Mouse (Mus musculus) urinary bladder, postnatal 4 days (tissue): Measurements from ENCODE around the gene Eef1akmt3.
A peak's percentile ranks its signal among the peaks of the same experiment; 100 is the strongest.
"Not testable (repeated sequence)": the region's sequence is repeated elsewhere in the genome, so short reads cannot be mapped to it uniquely, and the experiment has no call there.

Source experiments
- DNase-seq, 2 experiments: peaks; one replicate each; pipeline ENCODE4 v3.0.0; 2021 to 2022; ENCODE audit warnings: low spot score in 2 of 2

Eef1akmt3 gene

GRCm38 (mm10) chr10:127041274-127041766 is at the start of gene Eef1akmt3, which contains the start of gene Mettl1:
Gene Eef1akmt3, minus strand, starts transcription at chr10:127041513.
Gene Mettl1, plus strand, starts transcription at chr10:127041414.
- DNase-seq = peak in 1 of 2 experiments; percentile 38

DNA sequence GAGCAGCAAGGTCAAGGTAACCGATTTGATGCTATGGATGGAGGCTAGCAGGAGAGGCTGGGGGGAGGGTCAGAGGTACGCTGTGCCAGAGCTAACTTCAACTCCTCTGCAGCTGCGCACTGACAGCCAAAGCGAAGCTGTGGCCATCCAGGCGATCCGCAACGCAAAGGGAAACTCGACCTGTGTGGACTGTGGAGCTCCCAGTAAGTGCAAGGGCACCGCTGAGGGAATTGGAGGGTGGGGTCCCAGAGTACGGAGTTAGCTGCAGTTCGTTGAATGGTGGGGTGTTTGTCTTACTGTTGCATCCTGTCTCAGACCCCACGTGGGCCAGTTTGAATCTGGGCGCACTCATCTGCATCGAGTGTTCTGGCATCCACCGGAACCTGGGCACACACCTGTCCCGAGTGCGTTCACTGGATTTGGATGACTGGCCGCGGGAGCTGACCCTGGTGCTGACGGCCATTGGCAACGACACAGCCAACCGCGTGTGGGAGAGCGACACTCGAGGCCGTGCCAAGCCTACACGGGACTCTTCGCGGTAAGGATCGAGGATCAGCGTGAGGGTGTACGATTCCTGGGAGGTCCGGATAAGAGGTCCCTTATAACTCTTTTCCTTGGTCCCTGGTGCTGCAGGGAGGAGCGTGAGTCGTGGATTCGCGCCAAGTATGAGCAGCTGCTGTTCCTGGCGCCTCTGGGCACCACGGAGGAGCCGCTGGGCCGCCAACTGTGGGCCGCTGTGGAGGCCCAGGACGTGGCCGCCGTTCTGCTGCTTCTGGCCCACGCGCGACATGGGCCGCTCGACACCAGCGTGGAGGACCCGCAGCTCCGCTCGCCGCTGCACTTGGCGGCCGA is 49.5 kb upstream of the Eef1akmt3 start:
- DNase-seq = no peak

- no peak for DNase-seq
Measured at GRCm38 (mm10) chr10:127085633-127086032, 44.3 kb upstream of the Eef1akmt3 start.

- DNase-seq = no peak
Measured at GRCm38 (mm10) chr10:127085052-127085451, 43.7 kb upstream of the Eef1akmt3 start.

DNA sequence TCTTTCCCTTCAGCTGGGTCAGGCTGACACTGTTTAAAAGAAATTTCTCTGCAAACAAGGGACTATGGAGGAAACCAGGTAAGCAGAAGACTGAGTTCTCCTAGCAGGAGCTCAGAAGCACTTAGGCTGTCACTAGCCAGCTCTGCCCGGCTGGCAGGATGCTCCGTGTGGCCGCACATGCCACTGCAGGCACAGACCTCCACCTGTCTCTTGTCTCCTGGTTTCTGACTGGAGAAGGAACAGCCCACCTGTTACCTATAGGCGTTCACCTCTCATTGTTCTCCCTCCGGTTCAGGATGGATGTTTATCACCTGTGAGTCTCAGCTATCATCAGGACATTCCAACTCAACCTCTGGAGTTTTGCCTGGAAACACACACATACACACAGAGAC is 42.6 kb upstream of the Eef1akmt3 start:
- DNase-seq = no peak

DNA sequence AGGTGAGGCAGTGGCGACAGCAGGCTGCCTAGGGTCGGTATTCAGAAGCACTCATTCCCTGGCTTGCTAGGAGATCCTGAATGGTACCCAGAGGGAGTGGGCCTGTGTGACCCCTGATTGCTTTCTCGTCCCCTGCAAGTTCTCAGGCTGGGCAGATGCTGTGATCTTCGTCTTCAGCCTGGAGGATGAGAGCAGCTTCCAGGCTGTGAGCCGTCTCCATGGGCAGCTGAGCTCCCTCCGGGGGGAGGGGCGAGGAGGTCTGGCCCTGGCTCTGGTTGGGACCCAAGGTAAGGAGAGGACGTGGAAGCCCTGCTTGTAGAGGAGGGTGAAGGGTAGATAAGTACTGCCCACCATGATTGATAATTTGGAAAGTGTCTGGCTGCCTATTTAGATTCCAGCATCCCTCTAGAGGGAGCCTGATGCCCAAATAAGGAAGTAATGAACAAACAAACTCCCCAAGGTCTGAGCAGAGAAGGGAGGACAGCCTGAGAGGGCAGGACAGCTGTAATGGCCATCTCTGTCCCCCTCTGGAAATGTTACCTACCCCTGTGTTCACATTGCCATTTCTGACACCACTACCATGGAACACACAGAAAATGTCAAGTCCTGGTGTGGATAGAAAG is 42.1 kb upstream of the Eef1akmt3 start:
- no peak for DNase-seq

- DNase-seq = no peak
Measured at GRCm38 (mm10) chr10:127081996-127082620, 40.8 kb upstream of the Eef1akmt3 start.

- DNase-seq = no peak
Measured at GRCm38 (mm10) chr10:127080901-127081780, 39.8 kb upstream of the Eef1akmt3 start.

- no peak for DNase-seq
Measured at GRCm38 (mm10) chr10:127079665-127080391, 38.5 kb upstream of the Eef1akmt3 start.

DNA sequence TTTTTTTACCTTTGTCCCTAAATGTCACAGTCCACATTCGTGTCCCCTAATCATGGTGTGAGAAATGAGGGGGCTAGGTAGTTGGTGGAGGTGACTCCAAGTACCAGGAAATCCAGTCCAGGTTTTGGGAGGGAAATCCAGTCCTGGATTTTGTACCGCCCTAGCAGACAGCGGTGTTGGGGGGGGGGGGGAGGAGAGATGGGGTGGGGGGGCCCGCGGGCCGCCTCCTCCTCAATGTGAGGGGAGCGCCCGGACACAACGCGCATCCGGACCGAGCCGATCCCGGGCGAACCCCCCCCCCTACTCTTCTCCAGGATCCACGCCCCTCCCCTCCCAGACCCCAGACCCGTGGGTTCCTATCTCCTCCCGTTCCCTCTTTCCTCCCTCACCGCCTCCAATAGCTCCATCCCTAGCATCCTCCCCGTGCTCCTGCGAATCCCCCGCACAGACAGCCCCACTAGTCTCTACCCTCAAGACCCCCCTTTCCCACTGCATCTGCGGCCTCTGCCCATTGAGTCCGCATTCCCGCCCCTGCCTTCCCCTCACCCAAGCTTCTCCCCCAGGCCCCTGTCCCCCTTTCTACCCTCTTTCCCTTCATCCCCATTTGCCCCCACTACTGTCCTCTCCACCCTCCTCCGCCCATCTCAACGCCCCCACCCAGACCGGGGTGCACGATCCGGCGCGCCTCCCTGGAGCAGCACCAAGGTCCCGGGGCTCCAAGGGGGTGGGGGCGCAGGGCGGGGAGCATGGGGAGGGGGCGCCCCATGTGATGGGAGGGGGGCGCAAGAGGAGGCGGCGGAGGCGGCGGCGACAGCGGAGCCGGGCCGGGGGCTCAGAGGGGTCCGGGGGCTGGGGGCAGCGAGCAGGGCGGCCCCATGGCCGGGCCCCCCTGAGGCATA is 37.6 kb upstream of the Eef1akmt3 start:
- no peak for DNase-seq

DNA sequence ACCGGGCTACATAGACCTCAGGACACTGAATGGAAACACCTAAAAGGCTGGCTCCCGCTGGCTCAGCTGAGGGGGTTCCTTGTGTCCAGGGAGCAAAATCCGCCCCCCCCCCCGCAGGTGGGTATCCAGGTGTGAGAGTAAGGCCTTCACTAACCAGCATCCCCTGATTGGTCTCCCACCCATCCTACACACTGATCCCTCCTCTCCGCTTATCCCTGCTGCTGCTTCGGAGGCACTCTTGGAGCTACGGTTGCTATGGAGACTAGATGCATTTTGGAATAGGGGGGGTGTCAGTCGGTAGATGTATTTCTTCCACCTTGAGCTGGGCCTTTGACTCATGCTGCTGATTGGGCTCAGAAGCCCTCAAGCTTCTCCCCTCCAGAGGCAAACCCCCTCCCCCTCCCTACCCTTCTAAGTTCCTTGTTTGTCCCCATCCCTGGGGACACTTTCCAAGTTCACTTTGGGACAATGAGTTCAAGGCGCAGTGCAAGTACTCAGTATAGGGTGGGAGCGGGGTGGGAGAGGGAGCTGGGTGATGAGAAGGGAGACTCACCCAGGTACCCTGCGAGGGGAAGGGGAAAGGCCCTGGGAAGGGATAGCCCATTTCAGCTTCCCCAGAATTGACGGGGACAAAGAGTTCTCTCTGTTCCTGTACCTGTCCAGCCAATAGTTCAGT is 36.8 kb upstream of the Eef1akmt3 start:
- DNase-seq = no peak

DNA sequence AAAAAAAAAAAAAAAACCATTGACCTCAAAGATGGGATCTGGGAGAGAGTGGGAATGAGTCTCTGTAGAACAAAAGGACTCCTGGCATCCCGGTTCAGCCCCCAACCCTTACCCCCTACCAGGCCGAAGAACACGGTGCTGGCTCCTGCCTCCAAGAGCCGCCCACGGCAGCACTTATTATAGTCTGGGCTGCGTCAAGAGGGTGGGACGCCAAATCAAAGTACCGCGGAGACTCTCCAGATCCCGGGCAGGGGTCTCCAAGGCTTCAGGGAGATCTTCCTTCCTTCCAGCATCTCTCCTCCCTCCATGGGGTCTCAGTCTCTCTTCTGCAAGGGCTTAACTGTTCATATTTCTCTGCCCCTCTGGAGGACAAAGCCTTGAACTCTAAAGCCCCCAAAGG is 36.2 kb upstream of the Eef1akmt3 start:
- no peak for DNase-seq

GRCm38 (mm10) chr10:127076082-127076481 is 34.8 kb upstream of the Eef1akmt3 start:
- DNase-seq = no peak

- no peak for DNase-seq
Measured at GRCm38 (mm10) chr10:127075651-127076050, 34.3 kb upstream of the Eef1akmt3 start.

- DNase-seq = no peak
Measured at GRCm38 (mm10) chr10:127075080-127075479, 33.8 kb upstream of the Eef1akmt3 start, which contains the start of gene Agap2. Gene Agap2, plus strand, starts transcription at chr10:127075284.

DNA sequence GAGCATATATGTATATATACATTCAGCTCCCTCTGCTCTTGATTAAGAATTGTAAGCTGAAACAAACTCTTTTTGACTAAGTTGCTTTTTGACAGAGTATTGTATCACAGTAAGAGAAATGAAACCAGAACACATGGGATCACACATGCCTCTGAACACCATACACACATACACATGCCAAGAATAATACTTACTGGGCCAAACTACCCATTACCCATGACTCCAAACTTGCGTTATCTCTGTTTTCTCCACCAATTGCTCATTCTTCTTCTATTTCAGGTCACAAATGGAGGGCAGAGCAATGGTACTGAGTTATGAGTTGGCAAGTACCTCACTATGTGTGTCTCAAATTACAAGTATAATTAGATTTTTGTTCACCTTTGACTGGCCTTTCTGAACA is 32.7 kb upstream of the Eef1akmt3 start:
- no peak for DNase-seq

- DNase-seq = not testable (repeated sequence)
Measured at GRCm38 (mm10) chr10:127072969-127073368, 31.7 kb upstream of the Eef1akmt3 start.

DNA sequence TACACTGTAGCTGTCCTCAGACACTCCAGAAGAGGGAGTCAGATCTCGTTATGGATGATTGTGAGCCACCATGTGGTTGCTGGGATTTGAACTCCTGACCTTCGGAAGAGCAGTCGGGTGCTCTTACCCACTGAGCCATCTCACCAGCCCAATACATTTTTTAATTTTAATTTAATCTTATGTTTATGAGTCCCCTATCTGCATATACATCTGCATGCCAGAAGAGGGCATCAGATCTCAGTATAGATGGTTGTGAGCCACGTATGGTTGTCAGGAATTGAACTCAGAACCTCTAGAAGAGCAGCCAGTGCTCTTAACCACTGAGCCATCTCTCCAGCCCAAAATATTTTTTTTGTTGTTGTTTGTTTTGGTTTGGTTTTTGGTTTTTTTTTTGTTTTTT is 31.0 kb upstream of the Eef1akmt3 start:
- not testable (repeated sequence) for DNase-seq

DNA sequence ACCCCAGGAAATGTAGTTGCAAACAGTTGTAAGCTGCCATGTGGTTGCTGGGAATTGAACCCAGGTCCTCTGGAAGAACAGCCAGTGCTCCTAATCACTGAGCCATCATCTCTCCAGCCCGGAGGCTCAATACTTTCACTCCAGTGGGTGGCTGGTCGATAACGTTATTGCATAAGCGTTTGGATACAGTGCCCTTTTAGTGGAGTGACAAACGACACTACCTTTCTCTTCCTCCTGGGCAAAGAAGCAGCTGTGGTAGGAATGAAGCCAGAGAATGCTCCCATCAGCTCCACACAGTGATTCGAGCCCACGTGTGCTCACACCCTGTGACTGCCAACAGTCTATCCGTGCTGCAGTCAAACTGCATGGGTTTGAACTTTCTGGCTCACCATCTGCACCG is 29.9 kb upstream of the Eef1akmt3 start:
- no peak for DNase-seq
